Mouse (Mus musculus): ENCODE measurements around the gene Atp6v0c.

DNA sequence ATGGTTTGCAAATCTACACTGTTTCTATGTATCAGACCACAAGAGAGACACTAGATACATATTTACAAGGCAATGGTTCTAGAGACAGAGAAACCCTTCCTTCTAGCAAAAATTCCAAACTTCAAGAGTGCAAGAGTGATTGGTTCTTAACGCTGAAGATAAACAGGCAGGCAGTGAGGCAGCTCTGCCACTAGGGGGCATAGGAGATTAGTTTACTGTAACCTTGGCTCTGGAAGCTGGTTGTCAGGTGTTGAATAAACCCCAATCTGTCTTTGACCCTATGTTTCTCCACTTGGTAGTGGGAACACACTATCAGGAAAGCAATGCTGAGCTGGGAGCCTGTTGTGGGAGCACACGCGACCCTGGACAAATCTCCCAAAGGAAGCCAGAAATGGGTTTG is 3.9 kb upstream of the Atp6v0c start:
- TF ChIP-seq MAFK (IDR thresholded peaks at IDR 0.05; ENCODE audit: insufficient read depth, low read depth, low read length): no peak
- no peak for TF ChIP-seq CHD2 (IDR thresholded peaks at IDR 0.05; ENCODE audit: low read depth, low read length)
- no peak for TF ChIP-seq ZC3H11A (IDR thresholded peaks at IDR 0.05; ENCODE audit: borderline replicate concordance, low read depth, low read length)
- TF ChIP-seq HCFC1 (IDR thresholded peaks at IDR 0.05; ENCODE audit: borderline replicate concordance, insufficient read depth, low read length): no peak

Measured in ES-E14 (cell line).